Mouse (Mus musculus): Measurements from ENCODE around the gene Ablim2.
A peak's percentile ranks its signal among the peaks of the same experiment; 100 is the strongest.

Ablim2 gene

DNA sequence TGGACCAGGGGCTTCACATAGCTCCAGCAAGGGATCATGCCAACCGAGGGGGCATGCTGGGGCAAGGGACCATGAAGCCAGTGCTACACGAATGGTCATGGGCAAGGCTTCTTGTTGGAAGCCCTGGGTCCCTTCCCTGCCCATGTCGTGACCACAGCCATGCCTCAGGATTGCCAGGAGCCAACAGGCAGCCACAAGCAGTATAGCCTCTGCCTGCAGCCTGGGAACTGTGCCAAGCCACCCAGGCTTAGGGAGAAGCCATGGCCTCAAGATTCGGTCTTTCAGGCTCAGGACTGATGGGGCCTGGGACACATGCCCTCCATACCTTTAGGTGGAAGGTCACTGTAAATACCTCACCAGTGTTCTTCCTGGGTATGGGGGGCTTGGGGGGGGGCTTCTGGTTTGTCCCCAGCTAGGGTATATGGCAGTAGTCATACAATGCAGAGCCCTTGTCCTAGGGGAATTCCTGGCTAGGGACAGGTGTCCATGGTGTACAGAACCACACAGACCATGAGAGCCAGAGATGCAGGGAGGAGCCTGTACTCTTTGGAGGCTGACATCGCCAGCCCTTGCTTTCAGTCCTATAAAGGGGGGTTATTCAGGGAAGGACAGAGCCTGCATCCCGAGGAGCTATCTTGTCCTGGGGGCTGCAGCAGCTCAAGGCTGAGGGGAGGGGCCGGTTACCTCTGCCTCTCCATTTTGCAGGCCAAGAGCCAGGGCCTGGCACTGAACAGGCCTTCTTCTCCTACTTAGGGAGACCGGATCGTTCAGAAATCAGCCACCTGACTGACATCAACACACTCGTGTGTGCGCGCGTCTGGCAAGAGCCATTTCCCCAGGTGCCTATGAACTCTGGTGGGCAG is 15.8 kb downstream of the Ablim2 start:
- DNase-seq: peak; percentile 65 to 70

DNA sequence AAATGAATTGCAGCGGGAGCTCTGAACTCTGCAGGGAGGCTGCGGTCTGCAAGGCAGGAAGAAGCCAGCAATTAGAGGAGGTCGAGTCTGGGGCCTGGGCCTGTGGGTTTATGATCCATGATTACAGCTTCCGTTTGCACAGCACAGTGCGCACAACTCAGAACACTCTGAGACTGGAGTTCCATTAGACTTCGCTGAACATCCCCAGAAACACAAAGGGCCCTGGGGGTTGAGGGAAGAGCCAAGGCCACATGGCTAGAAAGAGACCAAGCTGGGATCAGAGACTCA is 16.4 kb downstream of the Ablim2 start:
- no peak for DNase-seq

DNA sequence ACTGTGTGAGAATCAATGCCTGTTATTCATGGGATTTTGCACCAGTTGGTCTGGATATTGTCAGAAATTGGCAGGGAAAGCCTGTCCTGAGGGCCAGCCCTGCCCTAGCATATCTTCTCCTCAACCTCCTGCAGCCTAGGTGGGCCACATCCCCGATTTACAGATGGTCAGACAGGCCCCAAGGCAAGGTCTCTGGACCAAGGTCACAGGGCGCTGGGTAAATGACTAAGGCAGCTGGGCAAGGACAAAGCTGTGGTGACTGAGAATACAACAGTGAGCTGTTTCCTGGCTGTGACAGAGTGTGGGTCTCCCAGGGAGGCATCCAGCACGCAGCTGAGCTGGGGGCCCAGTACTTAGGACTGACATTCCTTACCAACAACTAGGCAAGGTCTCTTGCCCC is 23.4 kb downstream of the Ablim2 start:
- DNase-seq: no peak

DNA sequence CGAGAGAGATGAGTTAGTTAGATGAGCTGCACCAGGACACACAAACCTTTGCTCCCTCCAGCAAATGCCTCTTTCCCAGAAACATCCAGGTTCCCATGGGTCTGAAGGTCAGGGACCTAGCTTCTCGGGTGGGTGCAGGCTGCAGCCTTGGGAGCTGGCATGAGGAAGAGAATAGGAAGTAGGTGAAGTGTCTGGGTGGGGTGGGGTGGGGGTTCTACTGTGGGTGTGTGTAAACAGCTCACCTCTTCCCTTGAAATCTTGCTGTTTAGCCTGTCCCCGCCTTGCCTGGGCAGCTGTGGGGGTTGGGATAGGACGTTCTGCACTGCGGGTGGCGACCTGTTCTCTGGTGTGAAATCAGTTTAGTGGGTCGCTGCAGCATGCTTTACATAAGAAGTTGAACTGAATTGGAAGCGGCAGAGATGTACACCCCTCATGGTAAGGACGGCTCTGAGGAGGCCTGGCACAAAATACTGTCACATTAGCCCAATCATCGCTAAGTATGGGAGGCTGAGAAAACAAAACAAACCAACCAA is 25.0 kb downstream of the Ablim2 start:
- no peak for DNase-seq

DNA sequence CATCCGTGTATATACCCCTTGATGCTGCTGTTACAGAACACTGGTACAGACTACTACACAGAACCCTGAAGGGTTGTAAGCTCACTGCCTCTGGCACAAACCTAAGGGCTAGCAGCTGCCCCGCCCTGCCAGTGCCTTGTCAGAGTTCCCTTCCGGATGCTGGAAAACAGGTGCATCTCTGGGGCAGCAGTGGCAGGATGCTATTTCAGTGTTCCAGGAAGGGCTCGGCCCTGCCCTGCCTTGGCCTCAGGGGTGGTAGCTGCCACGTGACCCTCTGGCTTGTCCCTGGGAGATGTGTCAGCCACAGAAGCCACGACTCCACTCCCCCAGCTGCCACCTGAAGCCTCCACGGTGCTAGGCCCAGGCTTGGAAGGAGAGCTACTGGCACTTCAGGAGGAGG is 28.2 kb downstream of the Ablim2 start:
- DNase-seq: peak; percentile 35 to 51

DNA sequence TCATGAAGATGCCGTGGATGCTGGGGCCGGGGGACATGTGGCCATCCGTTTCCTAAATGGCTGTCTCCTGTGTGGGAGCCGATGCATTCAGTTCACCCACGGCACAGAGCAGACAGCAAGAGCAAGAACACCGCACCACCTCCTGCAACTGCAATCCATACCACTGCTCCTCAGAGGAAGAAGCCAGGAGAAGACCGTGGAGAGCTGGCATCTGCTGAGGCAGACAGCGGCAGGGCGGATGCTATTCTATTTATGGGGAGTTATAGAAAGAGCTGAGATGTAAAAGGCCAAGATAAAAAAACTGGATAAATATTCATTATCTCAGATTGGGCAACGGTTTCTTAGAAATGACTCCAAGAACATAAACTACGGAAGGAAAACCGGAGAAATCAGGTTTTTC is 30.2 kb downstream of the Ablim2 start:
- no peak for DNase-seq

DNA sequence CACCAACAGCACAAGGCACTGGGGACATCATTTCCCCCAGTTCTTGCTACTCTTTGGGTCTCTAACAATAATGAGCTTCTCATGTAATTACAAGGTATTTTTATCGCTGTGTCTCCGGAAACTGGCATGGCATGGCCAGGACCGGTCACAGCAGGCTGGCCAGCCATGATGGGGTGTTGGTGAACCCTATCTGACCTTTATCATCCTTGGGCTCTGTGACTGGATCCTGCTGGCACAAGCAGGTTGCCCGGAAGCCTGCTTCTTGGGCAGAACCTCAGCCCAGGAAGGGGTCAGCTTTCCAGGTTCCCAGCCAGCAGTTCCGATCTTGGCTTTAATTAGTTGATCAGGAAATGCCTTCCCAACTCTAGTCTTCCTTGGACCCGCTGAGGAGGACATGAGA is 31.0 kb downstream of the Ablim2 start:
- no peak for DNase-seq

DNA sequence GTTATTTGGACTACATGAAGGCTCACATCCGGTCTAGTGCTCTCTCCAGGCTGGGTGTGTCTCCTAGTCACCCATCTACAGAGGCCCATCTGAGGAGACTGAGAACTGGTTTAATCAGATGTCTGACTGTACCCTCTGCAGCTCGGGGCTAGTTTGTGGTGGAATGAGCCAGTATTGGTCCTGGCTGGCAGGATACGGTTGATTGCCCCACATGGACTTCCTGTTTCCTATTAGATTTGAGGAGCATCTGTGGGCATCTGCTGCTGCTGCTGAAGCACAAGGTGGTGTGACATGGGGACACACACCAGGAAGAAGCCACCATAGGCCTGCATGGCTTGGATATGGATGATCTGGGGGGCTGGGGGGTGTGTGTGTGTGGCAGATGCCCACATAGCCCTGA is 32.0 kb downstream of the Ablim2 start:
- DNase-seq: no peak

DNA sequence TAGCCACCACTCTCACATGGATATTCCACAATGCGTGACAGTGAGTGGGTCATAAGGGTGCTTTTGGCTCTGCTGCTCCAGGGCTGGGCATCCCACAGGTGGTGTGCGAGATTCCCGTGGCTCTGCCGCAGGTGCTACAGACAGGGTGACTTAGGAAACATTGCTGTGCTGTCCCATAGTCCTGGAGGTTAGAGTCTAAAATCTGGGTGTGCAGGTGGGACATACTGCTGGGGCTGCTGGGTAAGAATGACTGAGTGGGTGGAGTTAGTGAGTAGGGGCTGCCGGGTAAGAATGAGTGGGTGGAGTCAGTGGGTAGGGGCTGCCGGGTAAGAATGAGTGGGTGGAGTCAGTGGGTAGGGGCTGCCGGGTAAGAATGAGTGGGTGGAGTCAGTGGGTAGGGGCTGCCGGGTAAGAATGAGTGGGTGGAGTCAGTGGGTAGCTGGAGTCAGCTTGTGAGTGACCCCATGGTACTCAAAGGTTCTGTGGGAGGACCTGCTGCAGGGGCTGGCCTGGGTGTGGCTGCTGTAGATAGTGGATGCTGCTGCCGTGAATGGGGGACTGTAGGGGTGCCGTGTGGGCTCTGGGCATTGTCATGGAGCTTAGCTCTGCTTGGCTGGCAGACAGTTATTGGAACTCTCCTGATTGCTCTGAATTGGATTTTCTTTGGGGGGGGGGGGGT is 32.8 kb downstream of the Ablim2 start:
- DNase-seq: no peak

DNA sequence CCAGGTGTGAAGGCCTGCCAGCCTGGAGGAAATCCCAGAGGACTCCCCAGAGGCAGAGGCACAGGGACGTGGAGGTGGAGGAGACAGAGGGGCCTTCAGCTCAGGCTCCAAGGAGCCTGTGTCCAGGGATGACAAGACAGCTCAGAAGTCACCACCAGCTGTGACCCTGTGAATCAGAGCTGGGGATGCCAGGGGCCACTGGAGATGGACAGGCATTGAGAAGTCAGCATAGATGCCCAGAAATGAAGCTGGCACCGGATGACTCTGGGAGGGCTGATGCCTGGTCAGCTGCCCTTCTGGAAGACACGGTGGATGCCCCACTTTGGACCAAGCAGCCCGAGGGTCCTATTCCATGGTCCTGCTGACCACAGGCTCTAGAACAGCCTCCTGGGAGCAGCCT is 36.3 kb downstream of the Ablim2 start:
- no peak for DNase-seq

DNA sequence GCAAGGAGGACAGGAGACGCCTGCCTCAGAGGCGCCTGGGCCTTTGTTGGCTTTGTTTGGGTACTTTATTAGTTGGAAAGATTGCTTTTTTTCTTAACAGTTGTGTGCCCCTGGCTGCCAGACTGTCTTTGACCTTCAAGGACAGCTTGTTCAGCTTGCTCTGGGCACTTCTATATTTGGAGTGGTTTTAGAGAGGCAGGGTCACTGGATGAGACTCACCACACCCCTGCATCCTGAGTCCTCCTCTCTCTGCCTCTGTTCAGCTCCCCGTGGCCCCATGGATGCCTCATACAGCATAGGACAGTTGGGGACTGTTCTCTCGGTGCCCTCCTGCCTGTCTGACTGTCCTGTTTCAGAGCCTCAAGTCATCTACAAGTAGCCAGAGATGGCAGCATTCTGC is 37.3 kb downstream of the Ablim2 start:
- no peak for DNase-seq

DNA sequence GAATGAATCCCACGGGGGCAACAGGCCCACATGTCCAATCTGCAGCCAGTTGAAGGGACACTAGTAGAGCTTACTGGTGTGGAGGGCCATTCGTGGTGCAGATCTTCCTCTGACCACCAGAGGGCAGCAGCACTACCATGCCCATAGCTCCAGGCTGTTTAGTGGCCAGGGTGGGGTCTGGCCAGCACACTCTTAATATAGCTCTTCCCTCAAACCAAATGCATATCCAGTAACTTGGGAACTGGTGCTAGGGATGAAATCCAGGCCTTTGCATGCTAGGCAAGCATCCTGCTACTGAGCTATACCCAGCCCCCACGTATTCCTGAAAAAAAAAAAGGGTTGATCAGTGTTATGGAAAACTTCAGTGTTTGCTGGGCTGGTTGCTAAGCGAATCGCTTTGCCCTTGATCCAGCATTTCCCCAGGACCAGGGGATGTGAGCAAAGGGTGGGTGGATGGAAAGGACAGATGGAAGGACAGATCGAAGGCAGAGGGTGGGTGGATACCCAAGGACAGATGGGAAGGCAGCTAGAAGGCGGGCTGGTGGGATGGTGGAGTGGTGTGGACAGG is 37.9 kb downstream of the Ablim2 start:
- peak; percentile 73 to 78 for DNase-seq

DNA sequence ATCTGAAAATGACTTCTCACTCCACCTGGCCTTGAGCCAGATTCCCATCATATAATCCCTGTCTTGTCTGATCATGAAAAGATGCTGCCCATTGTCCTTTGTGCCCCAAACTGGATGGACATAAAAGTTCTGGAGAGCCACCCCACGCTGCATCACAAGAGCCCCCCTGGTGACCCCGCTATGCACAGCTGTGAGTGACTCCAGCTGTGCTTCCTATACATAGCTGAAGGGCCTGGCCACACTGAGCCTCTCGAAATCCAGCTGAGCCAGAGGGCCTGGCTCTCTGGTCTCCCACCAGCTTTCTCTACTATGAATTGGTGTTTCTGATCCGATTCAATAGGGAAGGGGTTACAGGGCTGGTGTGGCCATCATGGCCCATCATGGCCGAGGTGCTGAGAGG is 38.5 kb downstream of the Ablim2 start:
- DNase-seq: no peak

DNA sequence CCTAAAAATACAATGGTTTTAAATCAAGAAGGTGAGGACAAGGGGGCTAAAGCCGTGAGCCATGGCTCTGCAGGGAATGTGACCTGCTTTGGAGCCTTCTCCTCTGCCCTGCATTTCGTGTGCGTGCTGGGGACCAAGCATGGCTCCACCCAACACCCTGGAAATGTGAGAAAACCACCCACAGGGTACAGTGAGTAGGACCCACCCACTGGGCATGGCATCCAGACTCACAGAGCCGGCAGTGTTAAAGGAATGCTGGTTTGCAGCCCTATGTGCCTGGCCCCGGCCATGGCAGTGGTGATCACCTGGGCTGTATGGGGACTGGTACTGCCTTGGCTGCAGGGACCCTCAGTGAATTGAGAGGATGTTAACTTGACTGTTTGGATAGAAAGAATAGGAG is 41.4 kb downstream of the Ablim2 start:
- DNase-seq: no peak

DNA sequence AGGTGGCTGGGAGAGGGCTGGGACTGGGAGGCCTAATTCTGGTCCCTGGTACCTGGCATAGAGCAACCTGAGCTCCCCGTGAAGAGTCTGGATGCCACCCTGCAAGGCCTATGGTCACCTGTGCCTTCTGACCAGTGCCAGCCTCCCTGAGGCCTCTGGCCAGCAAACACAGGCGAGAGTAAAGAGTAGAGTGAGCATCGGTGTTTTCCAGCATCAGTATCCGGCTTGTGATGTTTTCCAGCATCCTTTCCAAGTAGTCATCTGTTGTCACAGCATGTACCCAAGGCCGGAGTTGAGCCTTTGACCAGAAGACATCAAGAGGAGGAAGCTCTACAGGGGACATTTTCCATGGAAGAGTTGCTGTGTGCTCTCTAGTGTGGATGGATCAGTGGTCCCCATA is 45.7 kb downstream of the Ablim2 start:
- peak; percentile 44 to 51 for DNase-seq

DNA sequence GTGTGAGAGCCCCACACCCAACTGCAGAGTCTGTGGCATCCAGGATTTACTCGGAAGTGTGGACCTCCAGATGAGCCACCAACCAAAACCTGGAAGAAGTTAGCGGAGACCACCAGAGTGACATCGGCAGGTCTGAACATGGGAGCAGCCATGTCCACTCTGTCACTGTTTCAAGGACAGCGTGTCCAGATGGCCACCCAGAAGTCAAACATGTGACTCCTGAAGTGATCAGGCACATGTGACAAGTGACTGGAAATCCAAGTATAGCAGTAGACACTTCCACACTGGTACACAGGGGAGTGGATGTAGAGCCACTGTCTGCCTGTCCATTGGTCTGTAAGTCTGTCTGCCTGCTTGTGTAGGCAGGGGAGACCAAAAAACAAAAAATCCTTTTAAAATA is 47.0 kb downstream of the Ablim2 start:
- no peak for DNase-seq

DNA sequence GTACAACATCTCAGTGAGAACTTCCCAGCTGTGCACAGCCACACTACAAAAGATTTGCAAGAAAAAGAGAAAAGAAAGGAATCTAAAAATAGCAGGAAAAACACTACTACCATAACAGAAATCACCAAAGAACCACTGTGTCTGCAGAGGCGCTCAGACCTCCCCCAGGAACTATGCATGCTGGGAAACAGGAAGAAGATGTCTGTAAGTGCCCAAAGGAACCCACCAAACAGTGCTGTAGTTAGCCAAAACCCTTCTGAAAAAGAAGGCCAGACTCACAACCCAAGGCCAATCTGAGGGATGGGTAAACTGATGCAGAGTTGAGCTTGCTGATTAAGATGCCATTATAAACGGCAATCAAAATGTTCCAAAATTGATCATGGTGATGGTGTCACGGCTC is 47.5 kb downstream of the Ablim2 start:
- no peak for DNase-seq

DNA sequence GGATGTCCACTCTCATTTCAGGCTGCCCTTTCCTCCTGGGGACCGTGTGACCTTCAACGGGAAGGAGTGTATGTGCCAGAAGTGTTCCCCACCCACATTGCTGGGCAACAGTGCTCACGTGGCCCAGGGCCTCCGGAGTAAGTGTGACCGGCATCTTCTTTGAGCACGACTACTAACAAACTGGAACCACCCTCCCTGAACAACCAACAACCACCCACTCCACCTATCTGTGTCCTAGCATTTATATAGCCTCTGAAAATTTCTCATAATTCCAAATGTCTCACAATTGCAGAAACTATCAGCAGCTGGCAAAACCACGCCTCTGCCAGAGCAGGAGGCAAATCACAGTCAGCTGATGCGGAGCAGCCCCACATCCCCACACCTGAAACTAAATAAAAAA is 49.3 kb downstream of the Ablim2 start:
- DNase-seq: no peak

DNA sequence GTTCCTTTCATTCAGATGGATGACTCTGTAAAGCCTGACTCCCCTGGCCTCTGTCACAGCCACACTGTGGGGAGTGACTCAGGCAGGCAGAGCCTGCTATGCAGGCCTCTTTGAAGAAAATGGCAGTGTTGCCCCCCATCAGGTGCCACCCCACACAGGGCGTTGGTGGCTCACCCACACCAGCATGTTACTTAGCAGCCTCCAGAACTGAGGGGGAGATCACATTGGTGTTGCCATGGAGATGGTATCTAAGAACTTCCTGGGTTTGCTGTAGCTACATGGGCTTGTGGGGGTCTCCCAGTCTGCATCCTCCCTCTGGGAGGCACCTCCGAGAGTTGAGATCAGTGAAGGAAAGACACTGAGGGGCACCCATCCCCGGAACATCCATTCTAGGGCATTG is 52.8 kb downstream of the Ablim2 start:
- no peak for DNase-seq

DNA sequence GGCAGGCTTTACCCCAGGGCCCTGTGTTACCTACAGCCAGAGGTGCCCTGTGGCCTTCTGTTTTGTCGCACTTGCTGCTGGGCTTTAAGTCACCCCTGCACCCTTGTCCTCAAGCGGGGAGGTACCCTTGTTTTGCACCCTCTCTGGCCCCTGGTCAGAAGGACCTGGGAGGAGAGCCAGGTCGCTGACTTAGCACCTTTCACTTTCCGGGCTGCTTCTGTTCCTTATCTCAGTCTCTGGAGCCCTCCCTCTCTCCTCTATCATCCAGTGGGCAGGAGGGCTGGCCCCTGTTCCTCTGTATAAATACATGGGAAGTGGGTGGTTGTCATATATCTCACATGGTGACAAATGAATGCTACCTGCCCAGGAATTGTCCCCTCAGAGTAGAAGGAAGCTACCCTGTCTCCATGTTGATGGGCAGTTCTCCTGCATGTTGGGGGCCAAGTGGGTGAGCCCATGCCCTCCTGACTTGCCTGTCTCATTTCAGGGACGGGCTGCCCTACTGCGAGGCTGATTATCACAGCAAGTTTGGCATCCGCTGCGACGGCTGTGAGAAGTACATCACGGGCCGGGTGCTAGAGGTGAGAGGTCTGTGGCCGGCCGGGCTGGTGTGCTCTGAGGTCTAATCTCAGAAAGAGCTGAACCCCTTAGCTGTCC is 54.1 kb downstream of the Ablim2 start:
- DNase-seq: no peak

DNA sequence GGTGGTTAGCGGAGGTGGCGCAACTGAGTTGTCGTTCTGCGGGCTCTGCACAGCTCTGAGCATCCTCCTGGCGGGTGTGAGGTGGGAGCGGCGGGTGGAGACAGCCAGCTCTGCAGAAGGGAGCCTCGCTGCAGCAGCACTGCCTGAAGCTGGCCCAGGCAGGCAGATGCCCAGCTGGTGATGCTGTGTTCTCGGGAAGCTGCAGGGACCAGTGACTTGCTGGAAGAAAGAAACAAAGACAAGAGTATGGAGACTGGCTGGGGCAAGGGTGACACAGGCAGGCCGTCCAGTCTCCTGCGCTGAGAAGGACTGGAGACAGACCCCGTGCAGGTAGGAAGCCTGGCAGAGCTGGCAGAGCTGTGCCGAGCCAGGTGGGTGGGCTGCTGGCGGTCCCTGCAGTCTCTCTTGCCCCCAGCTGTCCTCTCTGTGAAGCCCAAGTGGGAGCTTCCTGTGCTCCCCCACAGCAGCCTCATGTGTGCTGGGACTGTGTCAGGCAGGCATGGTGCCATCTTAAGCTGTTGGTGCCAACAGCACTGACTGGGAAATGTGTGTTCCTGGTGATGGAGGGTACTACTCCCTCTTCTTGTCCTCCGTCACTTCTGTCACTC is 56.8 kb downstream of the Ablim2 start:
- peak; percentile 46 to 50 for DNase-seq

DNA sequence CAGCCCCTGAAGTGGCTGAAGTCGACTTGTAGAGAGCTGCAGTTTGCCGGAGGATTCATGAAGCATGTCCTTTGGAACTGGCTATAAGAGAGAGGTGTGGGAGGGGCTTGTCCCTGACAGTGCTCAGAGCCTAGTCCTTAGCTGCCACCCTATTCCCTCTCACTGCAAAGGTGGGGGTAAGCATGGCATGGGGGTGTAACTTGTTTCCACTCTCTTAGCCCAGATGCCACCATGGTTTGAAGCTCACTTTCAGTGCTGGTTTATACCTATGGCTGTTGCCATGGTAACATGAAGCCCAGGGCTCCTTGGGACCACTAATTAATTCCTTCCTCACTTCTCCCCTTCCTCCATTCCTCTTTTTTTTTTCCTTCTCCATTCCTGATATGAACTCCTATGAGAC is 57.4 kb downstream of the Ablim2 start:
- no peak for DNase-seq

DNA sequence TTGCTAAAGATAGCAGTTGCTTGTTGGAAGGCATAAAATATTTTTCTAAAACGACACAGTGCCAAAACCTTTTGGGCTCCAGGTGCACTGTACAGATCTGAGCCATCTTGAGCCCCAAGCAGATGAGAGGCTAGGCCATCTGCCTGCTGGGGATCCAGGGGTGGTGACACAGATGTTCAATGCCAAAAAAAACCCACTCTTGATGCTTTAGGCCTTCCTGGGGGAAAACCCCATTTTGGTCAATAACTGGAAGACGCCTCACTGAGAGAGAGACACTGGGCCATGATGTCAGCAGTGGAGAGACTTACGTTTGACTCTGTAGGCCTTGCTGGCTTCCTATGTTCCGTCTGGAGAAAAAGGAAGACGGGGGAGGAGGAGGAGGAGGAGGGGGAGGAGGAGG is 59.6 kb downstream of the Ablim2 start:
- no peak for DNase-seq
